Mouse (Mus musculus) common myeloid progenitor, adult 5-6 weeks (primary cell): ENCODE measurements around the gene Lcn12. TPM values are rescaled to one million over a fixed set of nuclear protein-coding genes. Genes with fewer than 3 reads are reported as not detected.

Experiments
- ATAC-seq: replicated peaks from 2 replicates; pipeline ENCODE4 v1.8.0; 2016; ENCODE audit warnings: low read depth, mild to moderate bottlenecking, moderate TSS enrichment, inconsistent platforms; ENCODE audit not compliant: poor library complexity, severe bottlenecking
- total RNA-seq: library from RNA; stranded (forward); fragments of 200-1000, 187-1606 nt; gene quantifications from 2 replicates; pipeline ENCODE4 v1.2.3, GENCODE M21; 2017

The Lcn12 gene
- total RNA-seq, 1 experiment from 2014 or later, result not detected

DNA sequence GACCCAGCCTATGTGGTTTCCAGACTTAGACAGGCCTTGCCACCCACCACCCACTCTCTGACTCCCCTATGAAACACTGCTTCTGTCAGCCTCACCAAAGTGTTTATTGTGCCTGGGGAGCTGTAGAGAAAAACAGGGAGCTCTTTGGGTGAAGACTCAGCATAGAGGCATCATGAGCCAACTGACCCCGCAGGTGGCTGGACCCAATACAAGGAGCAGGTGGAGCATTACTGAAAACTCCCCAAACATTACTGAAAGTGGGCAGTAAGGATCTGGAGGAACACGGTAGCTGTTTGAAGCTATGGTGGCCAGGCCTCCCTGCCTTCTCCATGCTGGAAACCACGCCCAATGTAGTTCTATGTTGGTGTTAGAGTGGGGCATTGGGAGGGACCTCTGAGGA lies 30.1 kb downstream of the Lcn12 start:
- ATAC-seq, result no peak

DNA sequence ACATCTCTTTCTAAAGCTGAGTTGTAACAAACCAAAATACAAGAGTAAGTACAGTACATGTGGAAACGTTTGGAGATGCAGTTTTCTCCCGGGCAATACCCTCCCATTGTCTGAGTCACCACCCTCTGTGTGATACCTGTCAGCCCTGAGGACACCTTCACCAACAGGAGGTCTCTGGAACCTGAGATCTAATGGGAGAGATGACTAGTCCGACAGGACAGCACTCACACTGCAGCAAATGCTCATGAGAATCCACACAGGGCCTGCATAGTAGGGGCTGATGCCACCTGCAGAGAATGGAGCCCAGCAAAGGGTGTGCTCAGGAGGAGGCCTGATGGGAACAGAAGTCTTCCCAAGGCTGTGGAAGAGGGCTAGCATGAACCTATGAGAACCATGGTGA lies 32.3 kb downstream of the Lcn12 start:
- ATAC-seq, result no peak

DNA sequence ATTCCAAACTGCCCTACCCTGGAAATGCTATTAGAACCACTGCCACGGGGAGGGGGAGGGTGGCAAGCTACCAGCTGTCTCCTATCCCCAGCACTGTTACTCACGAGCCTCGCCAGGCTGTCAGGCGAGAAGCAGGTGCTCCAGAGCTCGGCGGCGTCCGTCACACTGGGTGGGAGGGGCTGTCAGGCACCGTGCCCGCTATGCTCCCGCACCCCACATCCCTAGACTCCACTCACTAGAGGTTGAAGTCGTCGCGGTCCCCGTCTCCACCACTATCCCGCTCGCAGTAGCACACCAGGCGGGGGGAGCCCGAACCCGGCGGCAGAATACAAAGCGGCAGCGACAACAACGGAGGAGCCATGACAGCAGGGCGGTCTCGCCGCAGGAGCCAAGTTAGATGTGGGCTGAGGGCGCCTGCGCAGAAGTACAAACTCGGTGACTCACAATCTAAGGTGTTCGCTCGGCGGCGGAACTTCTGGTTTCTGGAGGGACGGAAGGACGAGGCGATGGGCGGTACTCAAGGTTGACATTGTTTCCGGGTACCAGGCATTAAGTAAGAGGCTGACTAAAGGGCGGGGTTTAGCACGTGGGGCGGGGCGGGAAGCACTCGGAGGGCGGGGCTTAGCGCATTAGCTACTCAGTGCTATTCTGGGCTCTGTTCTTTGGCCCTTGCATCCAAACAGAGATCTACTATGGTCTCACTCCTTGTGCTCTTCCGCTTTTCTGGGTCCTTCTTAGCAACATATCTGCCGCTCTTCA lies 33.0 kb downstream of the Lcn12 start, which contains the start of gene Paxx:
Gene Paxx, minus strand, starts transcription at position 544 of the 759 bp plus-strand sequence.
- peak; percentile 87 for ATAC-seq

DNA sequence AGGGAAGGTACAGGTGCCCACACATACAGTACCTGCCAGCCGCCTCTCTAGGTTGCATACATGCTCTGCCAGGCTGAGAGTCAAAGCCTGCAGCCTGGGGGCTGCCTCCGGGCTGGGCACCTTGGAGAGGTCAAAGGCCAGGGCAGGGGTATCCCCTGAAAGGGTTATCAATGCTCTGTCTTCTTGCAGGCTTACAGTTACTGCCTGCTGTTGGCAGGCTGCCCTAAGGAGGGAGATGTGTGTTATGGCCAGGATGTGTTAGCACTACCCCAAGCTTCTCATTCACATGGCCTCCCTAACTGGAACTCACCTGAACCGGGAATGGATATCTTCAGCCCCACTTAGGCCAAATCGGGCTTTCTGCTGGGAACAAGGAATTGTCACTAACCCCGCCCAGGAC lies 33.6 kb downstream of the Lcn12 start:
- no peak for ATAC-seq

DNA sequence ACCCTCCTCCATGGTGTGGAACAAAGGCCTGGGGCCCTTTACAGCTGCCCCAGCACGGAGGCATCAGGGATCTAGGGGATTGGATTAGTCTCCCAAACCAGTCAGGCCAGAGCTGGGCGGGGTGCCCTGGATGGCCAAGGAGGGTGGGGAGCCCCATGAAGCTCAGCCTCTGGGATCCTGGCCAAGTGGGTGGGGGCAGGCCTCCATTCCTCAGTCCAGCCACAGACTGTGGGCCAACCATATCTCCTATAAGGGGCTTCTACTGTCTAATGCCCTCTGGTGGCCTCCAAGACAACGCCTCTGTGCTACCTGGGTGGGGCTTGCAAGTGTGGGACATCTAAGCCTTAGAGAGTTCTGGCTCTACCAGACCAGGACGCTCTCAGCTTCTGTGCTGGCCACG lies 34.8 kb downstream of the Lcn12 start:
- no peak for ATAC-seq

DNA sequence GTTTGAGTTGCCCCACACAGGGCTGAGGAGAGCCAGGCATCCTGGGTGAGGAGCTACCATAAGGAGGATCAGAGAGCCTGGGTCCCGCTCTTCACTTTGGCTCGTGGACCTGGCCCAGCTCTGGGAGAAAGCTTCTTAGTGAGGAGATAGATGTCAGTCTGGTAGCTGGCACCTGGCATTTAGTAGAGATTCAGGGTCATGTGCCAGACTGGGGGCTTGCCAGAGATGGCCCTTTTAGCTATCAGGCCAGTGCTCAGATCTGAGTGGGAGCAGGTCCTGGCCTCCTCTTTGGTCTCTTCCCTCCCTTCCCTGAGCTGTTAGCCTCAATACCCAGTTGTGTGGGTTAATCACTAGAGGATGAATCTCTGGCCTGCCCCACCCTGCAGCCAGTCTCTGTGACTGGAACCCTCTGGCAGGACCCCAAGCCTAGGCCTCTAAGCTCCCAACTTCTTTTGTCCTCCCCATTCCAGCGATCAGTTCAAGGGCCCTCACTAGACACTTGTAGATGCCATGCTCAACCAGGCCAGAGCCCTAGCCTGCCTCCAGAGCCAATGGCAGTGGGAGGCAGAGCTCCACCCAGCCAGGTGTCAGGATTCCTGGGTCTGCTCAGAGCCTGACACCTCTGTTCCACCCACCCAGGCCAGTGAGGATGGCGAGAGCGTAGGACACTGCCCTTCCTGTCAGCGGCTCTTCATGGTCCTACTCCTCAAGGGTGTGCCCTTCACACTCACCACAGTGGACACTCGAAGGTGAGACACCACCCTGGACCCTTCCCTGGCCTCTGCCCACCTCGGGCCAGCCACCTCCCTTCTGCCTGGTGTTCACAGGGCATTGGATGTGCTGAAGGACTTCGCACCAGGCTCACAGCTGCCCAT lies 36.5 kb downstream of the Lcn12 start:
- ATAC-seq, result no peak

DNA sequence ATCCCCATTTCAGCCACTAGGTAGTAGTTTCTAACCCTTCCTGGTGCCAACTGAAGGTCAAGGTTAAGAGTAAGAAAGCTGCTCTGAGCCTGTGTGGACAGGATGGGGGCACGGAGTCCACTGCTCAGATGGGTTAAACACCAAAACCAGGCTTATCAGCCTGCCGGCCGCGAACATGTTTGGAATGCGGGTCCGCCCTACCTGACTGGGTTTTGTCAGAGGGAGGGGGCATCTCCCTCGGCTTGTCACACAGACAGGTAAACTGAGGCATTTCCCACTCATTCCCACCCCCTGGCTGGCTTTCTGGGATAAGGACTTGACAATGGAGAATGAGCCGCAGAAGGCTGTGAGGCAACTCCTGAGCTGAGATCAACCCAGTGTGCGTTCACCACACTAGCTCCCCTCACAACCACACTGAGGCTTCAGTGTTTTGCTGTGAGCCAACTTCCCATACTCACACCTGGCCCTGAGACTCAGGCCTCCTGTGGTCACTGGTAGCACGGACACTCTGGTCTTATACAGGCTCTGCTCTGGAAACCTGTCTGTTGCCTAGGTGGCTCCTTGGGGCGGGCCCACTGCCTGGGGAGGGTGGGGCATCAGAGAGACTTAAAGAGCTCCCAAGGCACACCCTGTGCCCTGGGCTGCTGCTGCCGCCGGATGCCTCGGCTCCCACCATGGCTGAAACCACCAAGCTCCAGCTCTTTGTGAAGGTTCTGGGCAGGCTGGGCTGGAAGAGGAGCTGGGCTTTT lies 37.3 kb downstream of the Lcn12 start, which contains the start of gene Clic3:
Gene Clic3, plus strand, starts transcription at position 634 of the 749 bp plus-strand sequence.
- no peak for ATAC-seq

DNA sequence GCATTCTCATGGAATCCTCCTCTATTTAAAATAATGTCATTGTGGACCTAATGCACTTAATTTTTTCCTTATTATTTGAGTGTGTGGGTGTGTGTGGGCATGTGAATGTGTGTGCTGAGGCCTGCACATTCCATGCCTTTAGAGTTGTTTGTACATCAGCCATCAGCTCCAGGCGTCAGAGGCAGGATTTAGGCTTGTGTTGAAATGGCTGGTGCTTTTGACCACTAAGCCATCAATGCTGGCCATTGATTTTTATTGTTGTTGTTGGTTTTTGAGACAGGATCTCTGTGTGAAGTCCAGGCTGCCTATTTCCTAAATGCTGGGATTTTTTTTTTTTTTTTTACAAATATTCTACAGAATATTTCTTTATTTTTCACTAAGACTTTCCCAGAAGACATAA lies 40.8 kb downstream of the Lcn12 start:
- ATAC-seq, result no peak

DNA sequence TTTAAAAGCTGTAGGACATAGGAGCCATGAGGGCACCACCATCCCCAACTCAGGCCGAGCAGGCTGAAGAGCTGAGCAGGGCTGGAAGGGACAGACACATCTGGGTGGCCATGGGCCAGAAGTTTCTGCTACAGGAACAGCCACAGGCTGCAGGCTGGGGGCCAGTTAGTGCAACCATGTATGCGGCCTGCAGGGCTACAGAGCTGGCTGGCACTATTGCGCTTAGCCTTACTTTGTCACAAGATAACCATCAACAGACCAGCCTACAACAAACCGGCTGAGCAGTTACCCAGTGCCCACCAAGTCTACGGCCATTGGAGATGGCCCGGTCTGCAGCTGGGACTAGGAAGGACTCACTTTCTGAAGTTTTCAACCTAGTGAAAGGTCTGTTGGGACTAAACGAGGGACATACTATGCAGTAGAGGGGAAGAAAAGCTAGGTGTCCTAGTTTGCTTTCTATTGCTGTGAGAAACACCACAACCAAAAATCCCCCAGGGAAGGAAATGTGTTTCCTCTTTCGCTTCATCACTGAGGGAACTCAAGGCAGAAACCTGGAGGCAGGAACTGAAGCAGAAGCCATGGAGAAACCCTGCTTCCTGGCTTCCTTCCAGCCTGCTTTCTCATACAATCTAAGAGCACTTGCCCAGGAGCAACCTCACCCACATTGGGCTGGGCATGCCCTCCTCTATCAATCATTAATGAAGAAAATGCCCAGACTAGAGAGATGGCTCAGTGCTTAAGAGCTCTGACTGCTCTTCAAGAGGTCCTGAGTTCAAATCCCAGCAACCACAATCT lies 42.7 kb downstream of the Lcn12 start:
- ATAC-seq, result peak; percentile 64

DNA sequence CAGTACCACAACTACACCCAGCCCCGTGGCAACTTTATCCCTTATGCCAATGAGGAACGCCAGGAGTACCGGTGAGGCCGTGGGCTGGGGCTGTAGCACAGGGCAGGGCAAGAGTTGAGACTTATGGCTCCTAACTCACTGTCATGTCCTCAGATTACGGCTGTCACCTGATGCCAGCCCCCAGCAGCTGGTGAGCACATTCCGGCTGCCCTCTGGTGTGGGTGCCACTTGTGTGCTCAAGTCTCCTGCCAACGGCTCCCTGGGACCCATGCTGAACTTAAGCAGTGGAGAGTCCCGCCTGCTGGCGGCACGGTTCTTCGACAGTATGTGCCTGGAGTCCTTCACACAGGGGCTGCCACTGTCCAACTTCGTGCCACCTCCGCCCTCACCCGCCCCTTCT lies 51.0 kb downstream of the Lcn12 start:
- ATAC-seq, result no peak

DNA sequence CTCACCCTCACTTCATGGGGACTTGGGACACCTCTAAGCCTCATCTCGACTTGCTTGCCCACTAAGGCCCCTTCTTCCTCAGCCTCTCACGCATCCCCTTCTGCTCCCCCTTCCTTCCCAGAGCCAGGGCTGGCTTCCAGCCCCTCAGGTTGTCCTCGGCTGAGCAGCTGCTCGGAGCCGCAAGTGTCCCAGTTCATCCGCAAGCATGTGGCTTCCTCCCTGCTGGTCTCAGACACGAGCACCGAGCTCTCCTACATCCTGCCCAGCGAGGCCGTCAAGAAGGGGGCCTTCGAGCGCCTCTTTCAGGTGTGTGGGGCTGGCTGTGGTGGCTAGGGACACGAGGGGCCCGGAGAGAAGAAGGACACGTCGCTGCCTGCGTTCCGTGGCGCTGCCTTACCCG lies 52.6 kb downstream of the Lcn12 start:
- no peak for ATAC-seq

Other genes starting within 250 kb of the Lcn12 start
- gene AL732309.1, start 247.0 kb downstream of the Lcn12 start, total RNA-seq, result 0.50 and 0.87 TPM in 2 replicates
- gene Tmem203, start 238.5 kb downstream of the Lcn12 start, total RNA-seq, result 11.3 and 13.0 TPM in 2 replicates
- 12.4 and 17.0 TPM in 2 replicates for gene Tprn, start 231.3 kb downstream of the Lcn12 start, total RNA-seq
- 65.1 and 73.3 TPM in 2 replicates for gene Ssna1, start 221.5 kb downstream of the Lcn12 start, total RNA-seq
- gene Anapc2, start 221.4 kb downstream of the Lcn12 start, total RNA-seq, result 35.1 and 53.1 TPM in 2 replicates
- gene Tmem210, start 205.8 kb downstream of the Lcn12 start, total RNA-seq, result not detected in 2 replicates
- gene Lrrc26, start 204.0 kb downstream of the Lcn12 start, total RNA-seq, result not detected in 2 replicates
- gene Grin1, start 174.7 kb downstream of the Lcn12 start, total RNA-seq, result not detected in 2 replicates
- 40.8 and 41.3 TPM in 2 replicates for gene Man1b1, start 161.6 kb downstream of the Lcn12 start, total RNA-seq
- gene Dpp7, start 137.6 kb downstream of the Lcn12 start, total RNA-seq, result 13.3 and 19.2 TPM in 2 replicates
- 8.5 and 8.9 TPM in 2 replicates for gene Uap1l1, start 128.2 kb downstream of the Lcn12 start, total RNA-seq
- gene Sapcd2, start 121.6 kb downstream of the Lcn12 start, total RNA-seq, result 15.1 and 17.4 TPM in 2 replicates
- not detected in 2 replicates for gene Entpd2, start 98.0 kb downstream of the Lcn12 start, total RNA-seq
- 0.64 TPM in 1 of 2 replicates, not detected in the other for gene Npdc1, start 94.6 kb downstream of the Lcn12 start, total RNA-seq
- gene Fut7, start 70.6 kb downstream of the Lcn12 start, total RNA-seq, result 23.5 and 27.8 TPM in 2 replicates
- gene Abca2, start 65.2 kb downstream of the Lcn12 start, total RNA-seq, result 31.5 and 49.9 TPM in 2 replicates
- not detected in 2 replicates for gene Clic3, start 37.1 kb downstream of the Lcn12 start, total RNA-seq
- gene Paxx, start 32.8 kb downstream of the Lcn12 start, total RNA-seq, result 19.8 and 29.1 TPM in 2 replicates
- gene Ptgds, start 23.9 kb downstream of the Lcn12 start, total RNA-seq, result 4.1 TPM in 1 of 2 replicates, not detected in the other
- 16.6 and 21.4 TPM in 2 replicates for gene Fbxw5, start 6.8 kb upstream of the Lcn12 start, total RNA-seq
- gene C8g, start 7.8 kb upstream of the Lcn12 start, total RNA-seq, result 0.19 and 2.7 TPM in 2 replicates
- gene Traf2, start 53.0 kb upstream of the Lcn12 start, total RNA-seq, result 11.5 and 15.8 TPM in 2 replicates
- gene Edf1, start 63.9 kb upstream of the Lcn12 start, total RNA-seq, result 57.2 and 84.7 TPM in 2 replicates
- 3.4 TPM in 1 of 2 replicates, not detected in the other for gene Mamdc4, start 80.9 kb upstream of the Lcn12 start, total RNA-seq
- 33.5 and 40.8 TPM in 2 replicates for gene Phpt1, start 81.3 kb upstream of the Lcn12 start, total RNA-seq
- 0.55 TPM in 1 of 2 replicates, not detected in the other for gene Ajm1, start 87.8 kb upstream of the Lcn12 start, total RNA-seq
- gene Rabl6, start 114.6 kb upstream of the Lcn12 start, total RNA-seq, result 78.2 and 83.9 TPM in 2 replicates
- not detected in 2 replicates for gene Ccdc183, start 123.8 kb upstream of the Lcn12 start, total RNA-seq
- gene Tmem141, start 128.1 kb upstream of the Lcn12 start, total RNA-seq, result 6.4 and 23.9 TPM in 2 replicates
- 1.6 and 2.4 TPM in 2 replicates for gene Fcna, start 134.1 kb upstream of the Lcn12 start, total RNA-seq
- gene Lcn8, start 159.2 kb upstream of the Lcn12 start, total RNA-seq, result not detected in 2 replicates
- not detected in 2 replicates for gene Lcn5, start 164.0 kb upstream of the Lcn12 start, total RNA-seq
- not detected in 2 replicates for gene Lcn6, start 182.9 kb upstream of the Lcn12 start, total RNA-seq
- gene Lcn10, start 188.8 kb upstream of the Lcn12 start, total RNA-seq, result not detected in 2 replicates
- not detected in 2 replicates for gene Obp2a, start 206.1 kb upstream of the Lcn12 start, total RNA-seq
- gene Bmyc, start 212.8 kb upstream of the Lcn12 start, total RNA-seq, result 7.8 and 9.7 TPM in 2 replicates
- not detected in 2 replicates for gene Obp2b, start 243.1 kb upstream of the Lcn12 start, total RNA-seq